Mouse (Mus musculus) forelimb bud, embryonic 11.5 days (tissue): ENCODE results near the gene Vps13a.
A peak's percentile ranks its signal among the peaks of the same experiment; 100 is the strongest.
"Not testable (repeated sequence)": the region's sequence is repeated elsewhere in the genome, so short reads cannot be mapped to it uniquely, and the experiment has no call there.

Experiments
- DNase-seq: peaks from one replicate; pipeline ENCODE4 v3.0.0-alpha.2; 2012; ENCODE audit warnings: low read depth, low spot score

Gene Vps13a

GRCm38 (mm10) chr19:16780790-16781384 is at the start of gene Vps13a:
Vps13a (minus strand) TSS chr19:16780933.
- DNase-seq, result peak; percentile 89

GRCm38 (mm10) chr19:16827657-16828056 is 46.9 kb upstream of the Vps13a start:
- DNase-seq, result no peak

GRCm38 (mm10) chr19:16825228-16825627 is 44.5 kb upstream of the Vps13a start:
- no peak for DNase-seq

- DNase-seq, result no peak
Observed at GRCm38 (mm10) chr19:16814848-16815247, 34.1 kb upstream of the Vps13a start.

GRCm38 (mm10) chr19:16813306-16813705 is 32.6 kb upstream of the Vps13a start:
- no peak for DNase-seq

- no peak for DNase-seq
Observed at GRCm38 (mm10) chr19:16812072-16812608, 31.4 kb upstream of the Vps13a start.

- DNase-seq, result no peak
Observed at GRCm38 (mm10) chr19:16805102-16805501, 24.4 kb upstream of the Vps13a start.

- DNase-seq, result no peak
Observed at GRCm38 (mm10) chr19:16804578-16804977, 23.8 kb upstream of the Vps13a start.

GRCm38 (mm10) chr19:16802707-16803106 is 22.0 kb upstream of the Vps13a start:
- peak; percentile 47 for DNase-seq

GRCm38 (mm10) chr19:16802123-16802522 is 21.4 kb upstream of the Vps13a start:
- no peak for DNase-seq

- DNase-seq, result no peak
Observed at GRCm38 (mm10) chr19:16797923-16798322, 17.2 kb upstream of the Vps13a start.

GRCm38 (mm10) chr19:16794486-16794885 is 13.8 kb upstream of the Vps13a start:
- not testable (repeated sequence) for DNase-seq

- DNase-seq, result no peak
Observed at GRCm38 (mm10) chr19:16789930-16790329, 9.2 kb upstream of the Vps13a start.

GRCm38 (mm10) chr19:16784879-16785278 is 4.1 kb upstream of the Vps13a start:
- DNase-seq, result no peak

GRCm38 (mm10) chr19:16781406-16782019 is 780 bp upstream of the Vps13a start:
- DNase-seq, result no peak

- no peak for DNase-seq
Observed at GRCm38 (mm10) chr19:16780251-16780783, 416 bp downstream of the Vps13a start.

- no peak for DNase-seq
Observed at GRCm38 (mm10) chr19:16779786-16780185, 947 bp downstream of the Vps13a start.

- no peak for DNase-seq
Observed at GRCm38 (mm10) chr19:16779281-16779680, 1.5 kb downstream of the Vps13a start.

GRCm38 (mm10) chr19:16778578-16778977 is 2.2 kb downstream of the Vps13a start:
- DNase-seq, result no peak

GRCm38 (mm10) chr19:16777901-16778300 is 2.8 kb downstream of the Vps13a start:
- no peak for DNase-seq

GRCm38 (mm10) chr19:16777391-16777790 is 3.3 kb downstream of the Vps13a start:
- DNase-seq, result not testable (repeated sequence)

- DNase-seq, result no peak
Observed at GRCm38 (mm10) chr19:16773237-16774016, 7.3 kb downstream of the Vps13a start.
